Mouse (Mus musculus) lung, postnatal 0 days (tissue): Measurements from ENCODE around the gene Tbcd. TPM values are rescaled to one million over a fixed set of nuclear protein-coding genes. Genes with fewer than 3 reads are reported as not detected.

ENCODE experiments used
- ATAC-seq: fragments of 200-750 bp; cut with Nextera tagmentation; 2 replicates; pipeline ENCODE4 v1.8.0; 2017; ENCODE audit warnings: moderate library complexity
- DNase-seq: peaks from one replicate; pipeline ENCODE4 v3.0.0-alpha.2; 2016; ENCODE audit warnings: low spot score
- H3K27ac ChIP-seq: fragments of 300-500 bp; sonication (generic); 2 replicates; pipeline ENCODE4 v1.5.1; 2014; ENCODE audit warnings: antibody characterized with exemption, mild to moderate bottlenecking, low read length, mixed read lengths
- H3K27me3 ChIP-seq: fragments of 300-500 bp; sonication (generic); replicated peaks from 2 replicates; pipeline ENCODE4 v1.6.1; 2014; ENCODE audit warnings: low read length, mixed read lengths; ENCODE audit not compliant: insufficient read depth
- H3K36me3 ChIP-seq: fragments of 300-500 bp; sonication (generic); 2 replicates; pipeline ENCODE4 v1.6.1; 2014; ENCODE audit warnings: low read length, mixed read lengths; ENCODE audit not compliant: insufficient read depth
- H3K4me1 ChIP-seq: fragments of 300-500 bp; sonication (generic); 2 replicates; pipeline ENCODE4 v1.6.1; 2014; ENCODE audit warnings: antibody characterized with exemption, low read depth, low read length, mixed read lengths; ENCODE audit not compliant: insufficient read depth
- H3K4me2 ChIP-seq: fragments of 300-500 bp; sonication (generic); replicated peaks from 2 replicates; pipeline ENCODE4 v1.6.1; 2014; ENCODE audit warnings: low read depth, mild to moderate bottlenecking, low read length, moderate library complexity, mixed read lengths
- H3K4me3 ChIP-seq: fragments of 300-500 bp; sonication (generic); 2 replicates; pipeline ENCODE4 v1.5.1; 2014; ENCODE audit warnings: low read depth, low read length
- H3K9ac ChIP-seq: fragments of 300-500 bp; sonication (generic); replicated peaks from 2 replicates; pipeline ENCODE4 v1.6.1; 2014; ENCODE audit warnings: low read depth, mild to moderate bottlenecking
- H3K9me3 ChIP-seq: fragments of 300-500 bp; sonication (generic); 2 replicates; pipeline ENCODE4 v1.6.1; 2016; ENCODE audit warnings: low read length, mixed read lengths
- CTCF ChIP-seq: IDR thresholded peaks from 2 replicates; pipeline ENCODE4 v1.5.1; 2016; ENCODE audit warnings: antibody characterized with exemption, mild to moderate bottlenecking
- EP300 ChIP-seq: IDR thresholded peaks from 2 replicates; pipeline ENCODE4 v1.6.1; 2016; ENCODE audit warnings: antibody characterized with exemption, mild to moderate bottlenecking, control low read depth
- WGBS: fragments of 180-500 bp; shearing (Covaris S2); extraction: QIAGEN DNeasy Blood & Tissue Kit; methylation state at CpG from one replicate; pipeline ENCODE4 v1.1.7; 2014; 5-methylcytosine and 5-hydroxymethylcytosine counted together
- polyA plus RNA-seq: library from polyadenylated mRNA; unstranded; fragments of >200 nt; fragmentation: Nextera tagmentation; extraction: Ambion mirVana; gene quantifications from 2 replicates; pipeline ENCODE4 v1.2.1, GENCODE M21; 2015

The Tbcd gene
- polyA plus RNA-seq, 1 experiment from 2014 or later, result 24.4 TPM

- Histone ChIP-seq H3K4me1 (no peaks in the 10 kb centered on the region), H3K27me3 (no peaks in the 10 kb centered on the region), H3K4me3 (no peak overlapping the region), H3K9ac (no peak overlapping the region), H3K36me3 (no peaks in the 10 kb centered on the region), H3K4me2 (no peak overlapping the region), H3K9me3 (no peaks in the 10 kb centered on the region), H3K27ac (no peak overlapping the region)
- 81% methylated on average over 3 of the region's 3 CpGs for WGBS
- ATAC-seq (no peak), DNase-seq (no peak)
- no peak for TF ChIP-seq CTCF
These were observed 23.1 kb downstream of the Tbcd start for GRCm38 (mm10) chr11:121474831-121475230.

GRCm38 (mm10) chr11:121475699-121476415 is 24.1 kb downstream of the Tbcd start:
- Histone ChIP-seq H3K9me3 (no peaks in the 10 kb centered on the region), H3K4me3 (no peak overlapping the region), H3K27ac (no peak overlapping the region), H3K4me1 (no peaks in the 10 kb centered on the region), H3K4me2 (no peak overlapping the region), H3K36me3 (no peaks in the 10 kb centered on the region), H3K9ac (no peak overlapping the region), H3K27me3 (no peaks in the 10 kb centered on the region)
- TF ChIP-seq EP300 (no peak), CTCF (peak; percentile 92)
- ATAC-seq (peak; percentile 59), DNase-seq (peak; percentile 90)
- 29% methylated on average over 9 of the region's 9 CpGs for WGBS

GRCm38 (mm10) chr11:121479476-121480203 is 27.9 kb downstream of the Tbcd start:
- TF ChIP-seq EP300, result no peak
- no peak for TF ChIP-seq CTCF
- H3K4me1 ChIP-seq, result no peaks in the 10 kb centered on the region
- H3K27me3 ChIP-seq, result no peaks in the 10 kb centered on the region
- H3K9me3 ChIP-seq, result no peaks in the 10 kb centered on the region
- H3K4me2 ChIP-seq, result no peak overlapping the region
- 86% methylated on average over 15 of the region's 15 CpGs for WGBS
- H3K36me3 ChIP-seq, result no peaks in the 10 kb centered on the region
- no peak overlapping the region for H3K9ac ChIP-seq
- DNase-seq (no peak), ATAC-seq (no peak)
- no peak overlapping the region for H3K4me3 ChIP-seq
- no peak overlapping the region for H3K27ac ChIP-seq

- TF ChIP-seq EP300 (no peak), CTCF (no peak)
- Histone ChIP-seq H3K9ac (no peak overlapping the region), H3K9me3 (no peaks in the 10 kb centered on the region)
These were observed 29.4 kb downstream of the Tbcd start for GRCm38 (mm10) chr11:121481129-121481528.

GRCm38 (mm10) chr11:121485882-121486281 is 34.1 kb downstream of the Tbcd start:
- 82% methylated on average over 9 of the region's 9 CpGs for WGBS
- Histone ChIP-seq H3K4me1 (no peaks in the 10 kb centered on the region), H3K4me2 (no peak overlapping the region), H3K9me3 (no peaks in the 10 kb centered on the region), H3K9ac (no peak overlapping the region), H3K27me3 (no peaks in the 10 kb centered on the region), H3K27ac (no peak overlapping the region), H3K36me3 (no peaks in the 10 kb centered on the region), H3K4me3 (no peak overlapping the region)
- no peak for TF ChIP-seq CTCF
- no peak for TF ChIP-seq EP300
- no peak for ATAC-seq
- no peak for DNase-seq

More at GRCm38 (mm10) chr11:121481129-121481528, 29.4 kb downstream of the Tbcd start:
- ATAC-seq (no peak), DNase-seq (no peak)
- Histone ChIP-seq H3K4me1 (no peaks in the 10 kb centered on the region), H3K4me2 (no peak overlapping the region), H3K27me3 (no peaks in the 10 kb centered on the region), H3K36me3 (no peaks in the 10 kb centered on the region), H3K27ac (no peak overlapping the region), H3K4me3 (no peak overlapping the region)
- WGBS, result 76% methylated on average over 2 of the region's 2 CpGs

- no peak for ATAC-seq
- Histone ChIP-seq H3K4me1 (no peaks in the 10 kb centered on the region), H3K27me3 (no peaks in the 10 kb centered on the region), H3K4me3 (no peak overlapping the region), H3K9me3 (no peaks in the 10 kb centered on the region), H3K36me3 (no peaks in the 10 kb centered on the region), H3K27ac (no peak overlapping the region), H3K4me2 (no peak overlapping the region), H3K9ac (no peak overlapping the region)
- TF ChIP-seq EP300 (no peak), CTCF (no peak)
- no peak for DNase-seq
These were observed 38.9 kb downstream of the Tbcd start for GRCm38 (mm10) chr11:121490651-121491050.
